Mouse (Mus musculus): ENCODE results near the gene Epb41l3.

The Epb41l3 gene

GRCm38 (mm10) chr17:69075501-69076237, at the start of gene Epb41l3:
Epb41l3 (plus strand) TSS chr17:69075683.
- peak; percentile 88 for DNase-seq

DNA sequence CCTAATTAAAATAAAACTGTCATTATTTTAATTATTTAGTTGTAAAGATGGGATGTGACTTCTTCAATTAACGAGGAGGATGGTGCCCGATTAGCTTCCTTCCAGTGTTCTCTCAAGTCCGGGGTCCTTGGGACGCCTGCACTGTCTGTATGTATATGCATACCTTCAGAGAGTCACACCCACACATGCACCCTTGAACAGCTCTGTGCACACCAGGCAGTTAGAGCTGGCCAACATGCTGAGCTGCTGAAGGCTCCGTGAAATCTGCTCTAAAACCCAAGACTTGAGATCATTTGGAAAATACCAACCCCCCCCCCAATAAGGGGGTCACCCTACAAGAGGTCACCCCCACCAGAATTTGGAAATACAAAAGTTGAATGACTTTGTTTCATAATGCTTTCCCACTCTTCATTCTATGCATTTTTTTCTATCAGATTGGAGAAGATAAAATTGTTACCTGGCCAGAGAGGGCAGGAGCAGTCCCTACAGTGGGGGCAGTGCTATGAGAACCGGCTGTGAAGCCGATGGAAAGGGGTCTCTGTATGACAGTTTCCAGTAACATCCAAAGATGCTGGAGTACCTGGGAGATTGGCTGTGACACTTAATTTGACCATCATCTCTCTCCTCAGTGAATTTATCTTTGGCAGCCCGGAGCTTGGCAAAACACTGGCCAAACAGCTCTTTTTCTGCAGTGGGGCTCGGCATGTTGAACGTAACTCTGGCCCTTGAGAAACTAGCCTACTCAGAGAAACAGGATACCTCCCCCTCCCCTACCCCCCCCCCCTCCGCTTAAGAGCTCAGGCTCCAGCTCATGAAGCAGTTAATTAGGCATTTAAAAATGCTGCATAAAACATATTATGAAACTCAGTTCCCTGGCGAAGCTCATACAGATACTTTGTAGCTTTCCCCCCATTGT, 36.5 kb upstream of the Epb41l3 start:
- no peak for DNase-seq

DNA sequence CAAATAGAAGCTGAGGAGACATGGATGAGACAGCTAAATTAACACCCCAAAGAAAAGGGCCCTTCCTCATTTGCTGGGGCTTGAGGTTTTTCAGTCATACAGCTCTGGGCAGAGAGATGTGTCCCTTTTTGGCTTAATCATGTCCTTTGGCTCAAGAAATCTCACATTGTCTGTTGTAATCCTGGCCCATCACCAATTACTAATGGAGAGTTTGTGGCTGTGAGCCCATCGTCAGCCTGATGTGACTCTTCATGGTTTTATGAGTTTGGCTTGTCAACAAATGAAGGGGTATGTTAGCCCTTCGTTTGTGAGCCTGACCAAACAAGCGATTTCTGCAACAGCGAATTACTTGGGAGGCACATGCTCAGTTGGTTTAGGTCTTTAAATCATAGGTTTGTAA, 34.0 kb upstream of the Epb41l3 start:
- no peak for DNase-seq

DNA sequence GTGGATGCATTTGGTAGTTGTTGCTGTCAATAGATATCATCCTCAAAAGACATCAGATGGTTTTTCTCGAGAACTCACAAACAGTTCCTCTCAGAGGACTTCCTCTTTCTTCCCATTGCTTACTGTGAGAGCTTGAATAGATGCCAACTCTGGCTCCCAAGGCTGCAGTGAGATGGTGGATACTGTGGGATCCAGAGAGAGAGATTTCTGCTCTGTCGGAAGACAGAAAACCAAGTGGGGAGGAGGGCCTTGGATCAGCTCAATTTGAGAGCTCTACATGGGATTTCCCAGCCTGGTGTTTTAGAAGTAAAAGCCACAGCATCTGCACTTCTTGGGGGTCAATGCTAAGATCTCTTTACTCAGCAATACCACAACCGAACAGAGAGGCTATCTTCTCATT, 26.7 kb upstream of the Epb41l3 start:
- no peak for DNase-seq

GRCm38 (mm10) chr17:69054029-69054428, 21.5 kb upstream of the Epb41l3 start:
- DNase-seq, result no peak

DNA sequence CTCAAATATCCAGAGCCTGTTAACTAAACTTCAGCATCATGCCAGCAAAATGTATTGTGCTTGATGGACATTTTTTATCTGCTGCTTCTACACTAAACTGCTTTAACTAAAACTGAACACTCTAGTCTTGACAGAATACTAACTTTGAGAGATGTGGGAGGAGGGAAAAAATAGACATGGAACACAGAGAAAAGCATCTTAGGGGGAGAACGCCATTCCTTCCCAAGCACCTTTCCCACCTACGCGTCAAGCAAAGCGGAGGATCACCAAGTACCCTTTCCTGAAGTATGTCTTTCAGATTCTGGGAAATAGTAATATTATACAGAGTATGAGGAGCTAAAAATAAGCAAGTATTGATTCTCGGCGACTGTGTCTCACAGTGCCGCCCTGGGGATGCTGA, 15.7 kb upstream of the Epb41l3 start:
- no peak for DNase-seq

GRCm38 (mm10) chr17:69060388-69060787, 15.1 kb upstream of the Epb41l3 start:
- no peak for DNase-seq

DNA sequence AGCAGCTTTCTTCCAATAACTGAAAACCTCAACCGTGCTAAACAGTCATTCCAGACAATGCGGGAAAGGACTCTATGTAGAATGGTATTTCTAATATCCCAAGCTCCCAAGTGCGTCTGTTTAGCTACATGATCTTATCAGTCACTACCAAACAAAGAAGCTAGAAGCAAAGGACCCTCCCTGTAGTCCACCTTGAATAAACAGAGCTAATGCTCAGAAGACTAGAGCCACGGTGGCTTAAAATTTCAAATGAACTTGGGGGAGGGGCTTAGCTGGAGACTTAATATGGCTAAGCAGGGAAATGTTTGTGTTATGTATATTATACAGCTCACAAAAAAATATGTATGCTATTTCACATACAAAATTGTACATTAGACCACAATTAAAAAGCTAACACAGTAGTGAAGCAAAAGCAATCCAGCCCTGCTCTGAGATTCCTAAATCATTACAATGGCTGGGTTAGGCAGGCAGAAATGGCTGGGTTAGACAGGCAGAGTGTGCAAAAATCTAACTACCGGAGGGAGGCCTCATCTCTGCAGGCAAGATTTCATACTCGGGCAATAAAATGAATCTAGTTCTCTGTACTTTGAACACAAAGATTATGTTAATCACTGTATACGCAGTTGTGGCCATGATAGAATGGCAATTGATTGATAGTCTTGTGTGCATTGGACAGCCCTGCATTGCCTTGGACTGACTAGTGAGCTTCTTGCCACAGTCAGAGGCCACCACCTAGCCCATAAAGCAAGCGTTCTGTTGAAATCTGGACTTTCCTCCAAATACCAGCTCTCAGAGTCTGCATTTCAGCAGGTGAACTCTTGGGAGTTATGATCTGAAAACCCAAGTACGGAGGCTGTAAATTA, 13.4 kb upstream of the Epb41l3 start:
- DNase-seq, result no peak

- DNase-seq, result peak; percentile 10
Measured at GRCm38 (mm10) chr17:69067937-69068739, 7.3 kb upstream of the Epb41l3 start.

- DNase-seq, result no peak
Measured at GRCm38 (mm10) chr17:69074095-69074494, 1.4 kb upstream of the Epb41l3 start.

DNA sequence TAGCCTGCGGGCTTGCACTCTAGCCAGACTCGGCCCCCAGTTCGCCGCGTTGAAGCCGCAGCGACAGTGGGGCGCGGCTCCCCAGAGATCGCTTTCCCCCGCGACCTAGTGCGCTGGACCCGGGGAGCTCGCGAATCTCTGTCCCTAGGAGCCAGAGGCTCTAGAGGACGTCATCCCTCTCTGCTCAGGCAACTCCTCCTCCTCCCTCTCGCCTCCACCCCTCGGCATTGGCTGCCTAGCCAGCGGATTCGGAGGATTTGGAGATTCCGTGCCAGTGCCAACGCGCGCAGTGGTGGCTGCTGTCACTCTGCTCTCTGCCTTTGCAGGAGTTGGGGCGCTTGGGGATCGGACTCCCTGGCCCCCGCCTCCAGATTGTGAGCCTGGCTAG, 749 bp downstream of the Epb41l3 start:
- peak; percentile 56 for DNase-seq

- DNase-seq, result peak; percentile 44
Measured at GRCm38 (mm10) chr17:69076747-69077543, 1.5 kb downstream of the Epb41l3 start.

DNA sequence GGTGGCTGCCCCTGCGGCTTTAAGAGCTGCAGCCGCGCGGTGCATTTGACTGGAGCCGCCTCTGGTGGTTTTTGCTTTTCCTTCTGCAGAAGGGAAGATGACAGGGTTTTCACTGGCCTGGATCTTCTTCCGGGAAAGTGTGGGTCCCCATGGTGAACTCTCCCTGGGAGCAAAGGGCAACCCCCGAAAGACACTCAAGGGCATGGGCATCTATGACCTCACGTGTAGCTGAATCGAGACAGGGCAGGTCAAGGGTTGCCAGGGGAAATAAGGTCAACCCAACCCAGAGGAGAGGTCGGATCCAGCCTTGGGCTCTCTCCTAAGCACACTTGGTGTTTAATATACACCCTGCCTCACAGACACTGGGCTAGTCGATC, 2.0 kb downstream of the Epb41l3 start:
- DNase-seq, result peak; percentile 21

DNA sequence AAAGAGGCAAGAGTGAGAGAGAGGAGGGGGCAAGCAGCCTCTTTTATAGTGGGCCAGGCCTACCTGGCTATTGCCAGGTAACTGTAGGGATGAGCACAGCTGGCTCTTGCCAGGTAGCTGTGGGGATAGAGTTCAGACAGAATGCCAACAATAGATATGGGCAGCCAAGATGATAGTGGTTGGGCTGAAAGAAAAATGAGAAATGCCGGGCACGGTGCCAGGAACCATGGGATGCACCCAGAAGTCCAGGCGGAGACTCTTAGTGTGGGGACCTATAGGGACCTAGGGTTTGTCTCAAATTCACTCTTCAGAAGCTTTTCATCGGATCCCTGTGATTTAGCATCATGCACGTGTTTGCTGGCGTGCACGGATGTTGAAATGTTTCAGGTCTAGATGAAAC, 6.8 kb downstream of the Epb41l3 start:
- no peak for DNase-seq

GRCm38 (mm10) chr17:69091618-69092017, 16.1 kb downstream of the Epb41l3 start:
- no peak for DNase-seq

DNA sequence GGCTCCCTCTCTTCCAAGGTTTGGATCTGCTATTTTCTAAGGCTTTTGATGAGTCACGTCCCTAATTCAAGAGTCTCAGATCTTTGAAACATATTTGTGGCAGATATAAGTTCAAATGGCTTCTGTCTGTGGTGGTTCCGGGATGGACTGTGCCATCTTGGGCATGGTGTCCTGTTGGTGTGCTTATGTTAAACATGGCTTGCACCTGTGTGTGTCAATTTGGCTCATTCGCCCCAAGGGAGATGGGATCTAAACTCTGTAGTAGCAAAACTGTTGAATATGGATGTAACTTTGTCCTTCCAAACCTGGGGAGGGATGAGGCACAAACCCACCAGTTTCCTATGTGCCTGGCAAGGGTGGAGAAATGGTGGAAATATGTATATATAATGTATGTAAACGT, 21.6 kb downstream of the Epb41l3 start:
- DNase-seq, result no peak

DNA sequence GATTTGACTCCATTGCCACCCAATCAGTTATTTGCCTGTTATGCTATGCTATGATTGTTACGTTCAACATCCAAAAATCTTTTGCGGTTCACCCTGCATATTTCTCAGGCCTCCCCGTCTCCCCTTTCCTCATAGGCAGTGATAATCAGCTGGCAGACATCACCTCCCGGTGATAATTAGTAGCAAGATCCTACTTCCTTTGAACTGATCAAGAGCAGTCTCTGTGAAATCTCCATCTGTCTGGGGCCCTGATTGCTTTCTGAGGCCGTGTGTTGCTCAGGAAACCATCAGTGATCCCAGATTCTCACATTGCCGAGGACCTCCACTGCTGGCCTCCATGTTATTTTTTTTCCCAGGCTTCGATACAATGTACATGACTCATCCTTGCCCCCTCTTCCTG, 22.5 kb downstream of the Epb41l3 start:
- no peak for DNase-seq

GRCm38 (mm10) chr17:69103326-69103725, 27.8 kb downstream of the Epb41l3 start:
- no peak for DNase-seq

DNA sequence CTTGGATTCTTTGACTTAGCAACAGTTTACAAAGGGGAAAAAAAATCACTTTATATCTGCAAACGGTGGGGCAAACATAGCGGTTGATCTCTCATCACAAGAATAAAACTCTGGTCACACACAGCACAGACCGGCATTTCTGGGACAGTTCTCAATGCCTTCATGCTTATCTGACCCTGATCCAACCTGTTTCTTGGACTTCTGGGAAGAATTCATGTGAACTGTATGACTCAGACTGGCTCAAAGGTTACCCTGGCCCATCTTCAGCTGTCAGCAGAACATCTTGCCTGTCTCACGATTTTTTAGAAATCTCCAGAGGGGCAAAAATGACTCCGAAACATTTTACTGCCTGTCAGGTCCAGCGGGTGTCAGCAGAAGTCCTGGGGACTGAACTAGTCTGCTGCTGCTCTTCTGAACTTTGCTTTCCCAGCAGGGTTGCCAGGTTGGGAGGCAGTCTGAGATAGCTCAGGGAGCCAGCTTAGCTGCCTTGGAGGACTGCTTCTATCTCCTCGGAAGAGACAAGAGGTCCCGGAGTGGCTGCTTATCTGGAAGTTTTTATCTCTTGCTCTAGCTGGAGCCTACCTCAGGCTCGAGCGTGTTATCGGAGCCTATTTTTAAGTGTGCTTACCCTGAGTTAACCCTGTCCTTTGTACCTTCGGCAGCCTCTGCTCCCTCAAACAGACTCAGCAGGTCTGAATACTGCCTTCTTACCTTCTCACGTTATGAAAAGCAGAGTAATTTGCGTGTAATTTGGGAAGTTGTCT, 29.7 kb downstream of the Epb41l3 start:
- DNase-seq, result peak; percentile 45

GRCm38 (mm10) chr17:69105799-69106401, 30.4 kb downstream of the Epb41l3 start:
- DNase-seq, result no peak
